8 mouse cellular contexts compared by ENCODE assay signal in the genomic region with DNA sequence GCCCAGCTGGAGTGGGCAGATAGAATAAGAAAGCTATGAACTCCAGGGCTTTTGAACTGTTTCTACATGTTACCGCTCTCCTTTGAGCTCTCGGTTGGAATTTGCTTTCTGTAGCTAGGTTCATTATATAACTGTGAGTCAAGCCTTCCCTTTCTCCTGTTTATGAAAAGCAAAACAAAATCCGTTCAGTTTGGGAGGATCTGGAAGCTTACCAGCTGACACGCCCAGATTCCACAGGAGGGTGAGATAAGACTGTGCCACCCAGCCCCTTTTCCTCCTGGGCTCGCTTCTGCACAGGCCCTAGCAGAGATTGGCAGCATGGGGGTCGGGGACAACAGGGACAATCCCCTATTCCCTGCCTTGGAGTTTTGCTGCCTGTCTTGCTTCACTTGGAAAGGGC. TPM values are rescaled to one million over a fixed set of nuclear protein-coding genes. Genes with fewer than 3 reads are reported as not detected.
DNase-seq lines count a peak whose midpoint lies in the region.

No protein-coding gene starts in this region.

- intact Hi-C loops in heart, postnatal 25 days (cut with DNase I): no loop called here

- peak; percentile 22 to 41 for DNase-seq in heart, adult 18-20 months
- DNase-seq in heart, adult 8-10 months (ENCODE audit: low spot score): no peak
- peak; percentile 8 for DNase-seq in right cerebral cortex, adult 18-20 months
- DNase-seq in right cerebral cortex, postnatal 14 days: no peak
- DNase-seq in heart, postnatal 25 days (ENCODE audit: low spot score): peak; percentile 7
- peak; percentile 20 for DNase-seq in skeletal muscle tissue, adult 2 months (ENCODE audit: low read depth, low spot score)
- no peak for DNase-seq in retina, embryonic 14.5 days (ENCODE audit: low spot score)
- no peak for DNase-seq in cerebellum, postnatal 14 days

RNA-seq across cellular contexts. Expression of gene Kank1, which starts 30.5 kb away (rescaled TPM):
- total RNA-seq in heart, adult 18-20 months (2021): 10 to 100 TPM; 37.2 to 38.1 TPM
- total RNA-seq in heart, adult 8-10 months (2022): 10 to 100 TPM; 40.4 to 50.0 (median 45.6) TPM
- total RNA-seq in heart, postnatal 25 days (2021): 10 to 100 TPM; 42.4 to 43.5 TPM

Comparison
In these comparisons a context has a peak if more than half of its experiments do, and no peak if none do; other contexts are left out.
1. DNase-seq: peak in heart, adult 18-20 months (2 of 2), right cerebral cortex, adult 18-20 months (single experiment), heart, postnatal 25 days (single experiment) and skeletal muscle tissue, adult 2 months (single experiment); none in heart, adult 8-10 months (single experiment), right cerebral cortex, postnatal 14 days (single experiment), retina, embryonic 14.5 days (single experiment) and cerebellum, postnatal 14 days (0 of 2).